Mouse (Mus musculus) heart, postnatal 0 days (tissue): ENCODE measurements around the gene Baz2a.

Experiments
- CTCF ChIP-seq: IDR thresholded peaks from 2 replicates; pipeline ENCODE4 v1.5.1; 2016; ENCODE audit warnings: antibody characterized with exemption, control low read depth, low read depth
- EP300 ChIP-seq: IDR thresholded peaks from 2 replicates; pipeline ENCODE4 v1.6.1; 2016; ENCODE audit warnings: antibody characterized with exemption, low read depth

DNA sequence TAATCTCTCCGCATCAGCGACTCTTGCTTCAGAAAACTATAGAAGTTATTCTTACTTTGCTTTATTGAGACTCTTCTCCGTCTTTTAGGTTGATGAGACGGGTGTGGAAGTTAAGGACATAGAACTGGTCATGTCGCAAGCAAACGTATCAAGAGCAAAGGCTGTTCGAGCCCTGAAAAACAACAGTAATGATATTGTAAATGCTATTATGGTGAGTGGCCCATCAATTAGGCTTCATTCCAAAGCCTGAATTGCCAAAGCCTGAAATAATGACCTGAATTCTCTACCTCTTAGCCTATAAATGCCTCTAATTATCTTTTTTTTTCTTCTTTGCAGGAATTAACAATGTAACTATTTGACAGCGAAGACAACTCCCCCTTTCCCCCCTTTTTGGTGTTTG, 43.2 kb upstream of the Baz2a start:
- TF ChIP-seq CTCF: no peak
- TF ChIP-seq EP300: no peak
